Mouse (Mus musculus) small intestine, adult 2 months (tissue): ENCODE data around the gene Usp44.

Experiments
- CTCF ChIP-seq: fragments of 200-500 bp; IDR thresholded peaks from 2 replicates; pipeline ENCODE4 v1.5.1; 2012; ENCODE audit warnings: low read depth, mild to moderate bottlenecking, control low read depth, inconsistent platforms, low read length, moderate library complexity, mixed read lengths; ENCODE audit not compliant: insufficient replicate concordance, insufficient read length; ENCODE audit errors: extremely low read depth
- POLR2A ChIP-seq: fragments of 200-500 bp; IDR thresholded peaks from 2 replicates; pipeline ENCODE4 v1.6.1; 2012; ENCODE audit warnings: low read depth, mild to moderate bottlenecking, control low read depth, inconsistent platforms, low read length, moderate library complexity

DNA sequence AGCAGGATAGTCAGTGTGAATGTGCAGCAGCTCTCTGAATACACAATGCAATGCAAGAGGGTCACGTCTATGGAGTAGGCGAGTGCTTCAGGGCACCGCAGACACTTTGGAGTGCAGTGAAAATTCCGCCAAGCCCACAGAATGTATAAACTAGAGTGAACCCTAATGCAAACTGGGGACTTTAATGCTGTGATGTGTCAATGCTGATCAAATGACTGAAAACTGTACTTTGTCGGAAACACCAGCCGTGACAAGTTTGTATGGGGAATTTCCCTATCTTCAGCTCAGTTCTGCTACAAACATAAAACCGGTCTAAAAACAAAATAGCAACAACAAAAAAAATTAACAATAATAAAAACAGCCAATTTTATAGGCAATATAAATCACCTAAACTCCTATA is 37.0 kb downstream of the Usp44 start:
- no peak for TF ChIP-seq CTCF
- no peak for TF ChIP-seq POLR2A
